Mouse (Mus musculus): ENCODE measurements around the gene Ifi35. TPM values are rescaled to one million over a fixed set of nuclear protein-coding genes. Genes with fewer than 3 reads are reported as not detected.

The Ifi35 gene
- polyA plus RNA-seq, 1 experiment: 2.6 TPM

DNA sequence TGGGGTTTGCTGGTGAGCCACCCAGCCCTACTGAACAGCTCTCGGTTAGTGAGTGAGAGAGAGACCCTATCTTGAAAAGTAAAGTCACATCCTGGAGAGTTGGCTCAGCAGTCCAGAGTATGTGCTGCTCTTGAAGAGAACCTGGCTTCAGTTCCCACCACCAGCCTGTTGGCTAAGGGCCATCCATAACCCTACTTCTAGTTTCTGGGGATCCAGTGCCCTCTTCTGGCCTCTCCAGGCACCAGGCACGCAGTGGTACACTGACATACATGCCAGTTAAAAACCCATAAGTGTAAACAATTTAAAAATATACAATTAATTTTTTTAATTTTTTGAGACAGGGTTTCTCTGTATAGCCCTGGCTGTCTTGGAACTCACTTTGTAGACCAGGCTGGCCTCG lies 2.2 kb downstream of the Ifi35 start:
- DNase-seq (ENCODE audit: low read depth): no peak
- TF ChIP-seq CTCF (IDR thresholded peaks at IDR 0.05; ENCODE audit: borderline replicate concordance, extremely low read depth, insufficient read depth, insufficient read length) (peak; percentile 25; the same call in 1 of the 2 replicates), POLR2A (IDR thresholded peaks at IDR 0.05; ENCODE audit: borderline replicate concordance, extremely low read depth, insufficient read depth, insufficient read length, poor library complexity, severe bottlenecking) (no peak)

DNA sequence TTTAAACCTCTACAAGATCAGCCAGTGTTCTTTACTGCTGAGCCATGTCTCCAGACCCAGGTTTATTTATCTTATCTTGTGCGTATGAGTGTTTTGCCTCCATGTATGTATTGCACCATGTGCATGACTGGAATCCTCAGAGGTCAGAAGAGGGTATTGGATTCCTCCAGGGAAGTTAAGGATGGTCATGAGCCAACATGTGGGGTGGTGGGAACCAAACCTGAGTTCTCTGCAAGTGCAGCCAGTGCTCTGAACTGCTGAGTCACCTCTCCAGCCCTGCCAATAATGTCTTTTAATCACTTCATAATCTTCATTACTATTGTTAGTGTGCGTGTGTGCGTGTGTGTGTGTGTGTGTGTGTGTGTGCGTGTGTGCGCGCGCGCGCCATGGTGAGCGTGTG lies 3.3 kb downstream of the Ifi35 start:
- TF ChIP-seq POLR2A (IDR thresholded peaks at IDR 0.05; ENCODE audit: borderline replicate concordance, extremely low read depth, insufficient read depth, insufficient read length, poor library complexity, severe bottlenecking): no peak
- TF ChIP-seq CTCF (IDR thresholded peaks at IDR 0.05; ENCODE audit: borderline replicate concordance, extremely low read depth, insufficient read depth, insufficient read length): no peak
- DNase-seq (ENCODE audit: low read depth): no peak

DNA sequence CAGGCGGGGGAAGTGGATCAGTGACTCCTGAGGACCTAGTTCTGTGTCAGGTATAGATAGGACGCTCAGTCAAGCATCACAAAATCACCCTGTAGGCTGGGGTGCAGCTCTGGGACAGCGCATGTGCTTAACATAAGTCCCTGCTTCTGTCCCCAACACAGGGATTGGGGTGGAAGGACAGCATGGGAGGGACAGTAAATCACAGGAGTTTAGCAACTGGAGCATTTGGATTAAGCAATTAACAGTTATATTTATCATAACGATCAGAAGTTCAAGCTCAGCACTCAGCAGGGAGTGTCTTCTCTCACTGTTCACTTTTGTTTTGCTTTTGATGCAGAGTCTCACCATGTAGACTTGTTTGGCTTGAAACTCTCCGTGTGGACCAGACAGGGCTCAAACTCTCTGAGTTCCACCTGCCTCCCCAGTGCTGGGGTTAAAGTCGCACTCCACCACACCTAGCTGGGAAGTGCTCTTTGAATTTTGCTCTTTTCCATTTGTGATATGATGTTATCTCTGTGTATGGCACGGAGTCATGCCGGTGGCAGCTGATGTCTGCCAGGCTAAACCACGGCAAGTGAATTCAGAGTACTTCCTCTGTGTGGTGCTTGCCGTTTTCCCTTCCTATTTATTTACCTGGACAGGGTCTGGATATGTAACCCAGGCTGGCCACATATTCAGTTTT lies 4.0 kb downstream of the Ifi35 start:
- no peak for DNase-seq (ENCODE audit: low read depth)
- TF ChIP-seq POLR2A (IDR thresholded peaks at IDR 0.05; ENCODE audit: borderline replicate concordance, extremely low read depth, insufficient read depth, insufficient read length, poor library complexity, severe bottlenecking) (no peak), CTCF (IDR thresholded peaks at IDR 0.05; ENCODE audit: borderline replicate concordance, extremely low read depth, insufficient read depth, insufficient read length) (no peak)

DNA sequence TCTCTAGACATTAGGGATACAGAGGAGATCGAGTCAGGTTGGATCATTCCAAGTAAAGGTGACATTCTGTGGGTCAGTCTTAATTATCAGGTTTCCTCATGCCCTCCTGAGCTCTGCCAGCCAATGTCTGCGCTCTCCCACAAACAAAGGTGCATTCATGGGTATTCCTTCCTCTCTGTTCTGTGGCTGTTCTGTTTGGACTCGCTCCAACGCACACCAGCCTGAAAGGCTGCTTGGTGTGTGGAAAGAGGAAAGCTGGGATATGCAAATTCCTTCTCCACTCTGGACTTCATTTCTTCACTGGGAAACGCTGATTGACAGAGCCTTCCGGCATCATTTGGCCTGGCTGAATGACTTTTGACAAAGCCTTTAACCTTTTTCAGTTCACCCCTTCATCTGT lies 6.5 kb downstream of the Ifi35 start:
- peak; percentile 86 for DNase-seq (ENCODE audit: low read depth)
- TF ChIP-seq POLR2A (IDR thresholded peaks at IDR 0.05; ENCODE audit: borderline replicate concordance, extremely low read depth, insufficient read depth, insufficient read length, poor library complexity, severe bottlenecking) (no peak), CTCF (IDR thresholded peaks at IDR 0.05; ENCODE audit: borderline replicate concordance, extremely low read depth, insufficient read depth, insufficient read length) (no peak)

DNA sequence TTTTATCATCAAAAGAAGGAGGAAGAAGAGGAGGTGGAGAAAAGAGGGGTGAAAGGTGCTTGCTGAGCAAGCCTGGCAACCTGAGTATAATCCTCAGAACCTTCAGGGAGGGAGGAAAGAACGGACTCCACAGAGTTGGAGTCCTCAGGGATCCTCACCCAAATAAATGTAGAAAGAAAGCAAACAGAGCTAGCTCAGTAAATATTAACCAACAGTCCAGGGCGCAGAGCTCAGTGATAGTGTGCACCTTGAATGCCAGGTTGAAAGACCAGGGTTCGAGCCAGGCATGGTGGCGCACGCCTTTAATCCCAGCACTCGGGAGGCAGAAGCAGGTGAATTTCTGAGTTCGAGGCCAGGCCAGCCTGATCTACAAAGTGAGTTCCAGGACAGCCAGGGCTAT lies 7.4 kb downstream of the Ifi35 start:
- no peak for TF ChIP-seq CTCF (IDR thresholded peaks at IDR 0.05; ENCODE audit: borderline replicate concordance, extremely low read depth, insufficient read depth, insufficient read length)
- no peak for TF ChIP-seq POLR2A (IDR thresholded peaks at IDR 0.05; ENCODE audit: borderline replicate concordance, extremely low read depth, insufficient read depth, insufficient read length, poor library complexity, severe bottlenecking)
- DNase-seq (ENCODE audit: low read depth): no peak

DNA sequence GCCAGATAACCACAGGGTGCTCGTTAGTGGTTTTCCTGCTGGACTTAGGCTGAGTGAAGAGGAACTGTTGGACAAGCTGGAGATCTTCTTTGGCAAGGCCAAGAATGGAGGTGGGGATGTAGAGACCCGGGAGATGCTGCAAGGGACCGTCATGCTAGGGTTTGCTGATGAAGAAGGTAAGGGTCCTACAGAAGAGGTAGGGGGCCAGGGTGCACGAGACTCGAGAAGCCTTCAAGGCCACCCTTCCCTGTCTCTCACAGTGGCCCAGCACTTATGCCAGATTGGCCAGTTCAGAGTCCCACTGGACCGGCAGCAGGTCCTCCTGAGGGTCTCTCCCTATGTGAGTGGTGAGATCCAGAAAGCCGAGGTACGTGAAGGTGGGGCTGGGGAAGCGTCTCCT lies 9.4 kb downstream of the Ifi35 start:
- TF ChIP-seq CTCF (IDR thresholded peaks at IDR 0.05; ENCODE audit: borderline replicate concordance, extremely low read depth, insufficient read depth, insufficient read length) (no peak), POLR2A (IDR thresholded peaks at IDR 0.05; ENCODE audit: borderline replicate concordance, extremely low read depth, insufficient read depth, insufficient read length, poor library complexity, severe bottlenecking) (no peak)
- DNase-seq (ENCODE audit: low read depth): no peak

DNA sequence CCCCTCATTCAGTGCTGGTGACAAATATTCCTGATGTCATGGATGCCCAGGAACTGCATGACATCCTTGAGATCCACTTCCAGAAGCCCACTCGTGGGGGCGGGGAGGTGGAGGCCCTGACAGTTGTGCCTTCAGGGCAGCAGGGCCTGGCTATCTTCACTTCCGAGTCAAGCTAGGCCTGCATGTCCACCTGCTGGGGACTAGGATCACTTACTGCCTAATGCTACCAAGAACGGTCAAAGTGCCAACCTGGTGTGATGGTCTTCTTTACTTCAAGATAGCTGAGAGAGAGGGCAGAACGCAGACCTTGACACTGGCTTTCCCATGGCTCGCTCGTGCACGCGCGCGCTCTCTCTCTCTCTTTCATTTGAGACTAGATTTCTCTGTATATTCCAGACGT lies 10.0 kb downstream of the Ifi35 start:
- no peak for DNase-seq (ENCODE audit: low read depth)
- TF ChIP-seq CTCF (IDR thresholded peaks at IDR 0.05; ENCODE audit: borderline replicate concordance, extremely low read depth, insufficient read depth, insufficient read length) (no peak), POLR2A (IDR thresholded peaks at IDR 0.05; ENCODE audit: borderline replicate concordance, extremely low read depth, insufficient read depth, insufficient read length, poor library complexity, severe bottlenecking) (no peak)

DNA sequence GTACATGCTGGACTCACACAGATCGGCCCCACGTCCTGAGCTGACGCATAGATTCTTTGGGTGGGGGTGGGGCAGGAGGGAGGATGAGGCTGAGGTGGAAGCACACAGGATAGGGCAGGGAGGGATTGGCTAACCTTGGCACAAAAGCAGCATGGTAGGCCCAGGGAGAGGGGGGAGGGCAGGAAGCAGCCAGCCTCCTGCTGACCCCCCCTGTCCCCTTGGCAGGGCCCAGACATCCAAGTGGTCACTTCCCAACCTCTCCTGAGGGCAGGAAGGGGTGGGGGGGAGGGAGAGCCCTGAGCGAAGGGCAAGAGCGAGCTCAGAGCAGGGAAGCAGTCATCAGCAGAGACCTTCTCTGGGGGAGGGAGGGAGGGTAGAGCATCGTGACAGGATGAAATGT lies 11.5 kb downstream of the Ifi35 start:
- TF ChIP-seq POLR2A (IDR thresholded peaks at IDR 0.05; ENCODE audit: borderline replicate concordance, extremely low read depth, insufficient read depth, insufficient read length, poor library complexity, severe bottlenecking) (no peak), CTCF (IDR thresholded peaks at IDR 0.05; ENCODE audit: borderline replicate concordance, extremely low read depth, insufficient read depth, insufficient read length) (no peak)
- no peak for DNase-seq (ENCODE audit: low read depth)

DNA sequence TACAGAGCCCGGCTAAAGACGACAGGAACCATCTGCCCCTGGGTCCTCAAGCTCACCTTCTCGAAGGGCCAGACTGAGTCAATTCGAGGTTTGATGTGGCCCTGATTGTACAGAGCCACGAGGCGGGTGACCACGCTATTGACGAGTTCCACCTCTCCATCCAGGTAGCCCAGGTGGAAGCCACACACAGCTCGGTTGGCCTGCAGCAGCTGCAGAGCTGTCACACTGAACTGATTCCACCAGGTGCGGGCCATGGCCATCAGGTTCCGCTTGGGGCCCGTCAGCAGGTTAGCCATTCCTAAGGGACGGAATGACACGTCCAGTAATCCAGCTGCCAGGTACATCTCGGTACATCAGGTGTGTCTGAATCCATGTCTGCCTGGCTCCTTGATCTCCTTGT lies 12.1 kb downstream of the Ifi35 start:
- no peak for TF ChIP-seq POLR2A (IDR thresholded peaks at IDR 0.05; ENCODE audit: borderline replicate concordance, extremely low read depth, insufficient read depth, insufficient read length, poor library complexity, severe bottlenecking)
- TF ChIP-seq CTCF (IDR thresholded peaks at IDR 0.05; ENCODE audit: borderline replicate concordance, extremely low read depth, insufficient read depth, insufficient read length): no peak
- DNase-seq (ENCODE audit: low read depth): no peak

DNA sequence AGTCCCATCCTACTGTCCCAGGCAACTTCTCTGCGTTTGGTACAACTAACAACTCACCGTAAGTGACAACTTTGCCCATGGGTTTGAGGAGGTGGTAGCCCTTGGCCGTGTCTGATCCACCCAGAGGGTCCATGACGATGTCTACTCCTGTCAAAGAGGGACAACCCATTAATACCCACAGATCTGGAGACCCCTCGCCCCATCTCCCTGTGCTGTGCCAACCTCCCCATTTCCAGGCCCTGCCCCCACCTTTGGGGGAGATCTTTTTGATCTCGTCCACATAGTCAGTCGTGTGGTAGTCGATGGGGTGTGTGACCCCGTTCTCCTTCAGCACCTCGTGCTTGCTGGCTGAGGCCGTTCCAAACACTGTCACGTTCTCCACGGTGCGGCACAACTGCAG lies 13.9 kb downstream of the Ifi35 start:
- TF ChIP-seq CTCF (IDR thresholded peaks at IDR 0.05; ENCODE audit: borderline replicate concordance, extremely low read depth, insufficient read depth, insufficient read length) (no peak), POLR2A (IDR thresholded peaks at IDR 0.05; ENCODE audit: borderline replicate concordance, extremely low read depth, insufficient read depth, insufficient read length, poor library complexity, severe bottlenecking) (no peak)
- no peak for DNase-seq (ENCODE audit: low read depth)

DNA sequence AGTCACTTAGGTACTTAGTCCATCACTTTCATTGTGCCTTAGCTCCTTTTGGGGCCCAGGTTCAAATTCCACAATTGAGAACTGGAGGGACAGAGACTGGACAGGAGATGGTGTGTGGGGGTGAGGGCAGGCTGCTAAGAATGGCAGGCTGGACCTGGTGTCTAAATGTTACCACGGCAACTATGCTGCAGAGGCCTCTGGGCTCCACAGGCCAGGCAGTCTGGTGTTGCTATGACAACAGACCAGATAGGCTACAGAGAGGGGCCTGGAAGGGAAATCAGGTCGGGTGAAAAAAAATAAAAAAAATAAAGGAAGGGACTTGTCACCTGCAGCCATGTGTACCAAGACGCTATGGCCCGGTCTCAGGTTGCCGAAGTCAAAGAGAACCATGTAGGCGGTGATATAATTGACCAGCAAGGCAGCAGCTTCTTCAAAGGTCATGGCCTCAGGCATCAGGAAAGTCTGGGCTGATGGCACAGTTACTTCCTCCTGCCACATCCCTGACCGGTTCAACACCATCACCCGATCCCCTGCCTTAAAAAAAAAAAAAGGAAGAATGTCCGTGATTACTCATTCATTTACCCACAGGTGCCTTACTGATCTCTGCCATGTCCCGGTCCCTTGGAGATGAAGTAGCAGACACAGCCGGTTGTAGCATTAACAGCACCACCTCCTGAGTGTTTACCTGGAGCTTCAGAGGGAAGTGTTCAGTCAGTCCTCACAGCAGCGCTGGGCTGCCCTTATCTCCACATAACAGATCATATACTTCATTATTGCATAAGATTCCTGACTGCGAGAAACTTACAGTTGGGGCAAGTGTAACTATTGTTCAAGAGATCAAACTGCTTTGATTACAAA lies 14.6 kb downstream of the Ifi35 start:
- peak; percentile 80 for DNase-seq (ENCODE audit: low read depth)
- no peak for TF ChIP-seq POLR2A (IDR thresholded peaks at IDR 0.05; ENCODE audit: borderline replicate concordance, extremely low read depth, insufficient read depth, insufficient read length, poor library complexity, severe bottlenecking)
- TF ChIP-seq CTCF (IDR thresholded peaks at IDR 0.05; ENCODE audit: borderline replicate concordance, extremely low read depth, insufficient read depth, insufficient read length): no peak
